Mouse (Mus musculus) cerebellum, postnatal 25 days (tissue): ENCODE measurements around the gene Gm6460.
"Not testable (repeated sequence)": the region's sequence is repeated elsewhere in the genome, so short reads cannot be mapped to it uniquely, and the experiment has no call there.

Source experiments
- DNase-seq, 2 experiments: peaks; one replicate each; pipeline ENCODE4 v3.0.0; 2021; ENCODE audit warnings: mixed read lengths in 2 of 2

Gene Gm6460

DNA sequence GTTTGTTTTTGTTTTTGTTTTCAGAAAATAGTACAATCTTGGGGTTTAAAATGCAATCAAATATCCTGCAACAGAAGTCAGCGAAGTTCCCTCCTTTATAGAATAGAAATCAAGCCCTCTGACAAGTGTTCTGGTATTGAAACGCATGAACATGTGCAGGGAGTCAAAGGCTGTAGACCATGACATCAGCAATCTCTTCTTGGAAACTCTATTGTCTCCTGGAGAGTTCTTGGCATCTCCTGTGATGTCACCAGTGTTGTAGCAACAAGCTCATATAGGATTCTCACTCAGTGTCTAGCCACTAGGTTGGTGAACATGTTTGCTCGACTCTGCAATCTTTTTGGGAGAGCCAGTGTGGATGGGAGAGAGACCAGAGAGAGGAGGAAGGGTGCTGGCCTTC is at the start of gene Gm6460:
TSS of gene Gm6460 (plus strand) at position 301 of the 400 bp plus-strand sequence.
- not testable (repeated sequence) for DNase-seq
